ENCODE assay signal across 13 mouse cellular contexts in genomic region chr8:88380497-88380896, GRCm38 (mm10). TPM values are rescaled to one million over a fixed set of nuclear protein-coding genes. Genes with fewer than 3 reads are reported as not detected.
DNase-seq lines count a peak whose midpoint lies in the region; ATAC-seq lines count a peak whose summit lies in the region.
"Had no signal": no experiment of that assay in that cellular context is flagged by ENCODE, and none has a peak within 500 bp of the region (broad histone marks: within the 10 kb centered on the region; RNA-seq: fewer than 3 reads in every experiment).

No protein-coding gene starts in this region.

- H3K4me2 ChIP-seq in liver, embryonic 13.5 days = no peak overlapping the region
- H3K4me2 ChIP-seq: intestine, embryonic 15.5 days; limb, embryonic 15.5 days had no signal

- no peaks in the 10 kb centered on the region for H3K9me3 ChIP-seq in liver, embryonic 13.5 days (replicated peaks)
- H3K9me3 ChIP-seq: intestine, embryonic 15.5 days; limb, embryonic 15.5 days had no signal

- H3K27ac ChIP-seq in liver, embryonic 13.5 days = no peak overlapping the region
- H3K27ac ChIP-seq: intestine, embryonic 15.5 days; limb, embryonic 15.5 days had no signal

- H3K9ac ChIP-seq in liver, embryonic 13.5 days = no peak overlapping the region
- H3K9ac ChIP-seq: intestine, embryonic 15.5 days; limb, embryonic 15.5 days had no signal

- H3K27me3 ChIP-seq in liver, embryonic 13.5 days = peaks cover 21% of the 10 kb centered on the region
- H3K27me3 ChIP-seq: intestine, embryonic 15.5 days; limb, embryonic 15.5 days had no signal

- 12% methylated on average over 7 of the region's 7 CpGs for WGBS in liver, embryonic 13.5 days (ENCODE audit: insufficient replicate concordance)

- intact Hi-C loops in left cerebral cortex, postnatal 14 days (cut with DNase I) = no loop called here

- peak; percentile 19 for DNase-seq in gastrocnemius, postnatal 25 days
- DNase-seq in gastrocnemius, adult 18-20 months (ENCODE audit: low spot score) = no peak
- peak; percentile 37 for DNase-seq in testis, postnatal 10 days (ENCODE audit: low spot score)
- no peak for DNase-seq in testis, postnatal 14 days (ENCODE audit: low spot score)
- DNase-seq in liver, embryonic 13.5 days = no peak
- peak; percentile 49 for DNase-seq in thymus, postnatal 4 days
- no peak for DNase-seq in left cerebral cortex, postnatal 14 days (ENCODE audit: low spot score in 2 of 2)
- DNase-seq in ovary, postnatal 10 days (ENCODE audit: low spot score) = no peak
- DNase-seq: adrenal gland, postnatal 14 days; cerebellum, postnatal 10 days; gastrocnemius, postnatal 10 days had no signal

- H3K4me3 ChIP-seq in liver, embryonic 13.5 days (replicated peaks) = no peak overlapping the region
- H3K4me3 ChIP-seq: intestine, embryonic 15.5 days; limb, embryonic 15.5 days had no signal

- ATAC-seq in liver, embryonic 13.5 days (ENCODE audit: low read depth) = peak; percentile 45
- ATAC-seq: intestine, embryonic 15.5 days had no signal

- H3K36me3 ChIP-seq in liver, embryonic 13.5 days = no peaks in the 10 kb centered on the region
- H3K36me3 ChIP-seq: intestine, embryonic 15.5 days; limb, embryonic 15.5 days had no signal

- no peaks in the 10 kb centered on the region; the same call in 1 of the 2 replicates for H3K4me1 ChIP-seq in liver, embryonic 13.5 days (replicated peaks)

RNA-seq across cellular contexts. Expression of gene Brd7, which starts 18.5 kb away (rescaled TPM):
- 10 to 100 TPM; 63.3 to 72.9 TPM for total RNA-seq in gastrocnemius, postnatal 25 days (2021)
- 10 to 100 TPM; 72.2 to 74.9 TPM for total RNA-seq in gastrocnemius, adult 18-20 months (2021)
- 46.1 and 49.3 TPM in 2 replicates for polyA plus RNA-seq in liver, embryonic 13.5 days (2015; fragmentation: Nextera tagmentation; extraction: Ambion mirVana)
- 10 to 100 TPM; 60.0 to 60.1 TPM for total RNA-seq in left cerebral cortex, postnatal 14 days (2021)

Comparison
In these comparisons a context has a peak if more than half of its experiments do, and no peak if none do; other contexts are left out.
1. DNase-seq: peak in gastrocnemius, postnatal 25 days (single experiment), testis, postnatal 10 days (single experiment) and thymus, postnatal 4 days (single experiment); none in gastrocnemius, adult 18-20 months (single experiment), testis, postnatal 14 days (single experiment), liver, embryonic 13.5 days (single experiment), left cerebral cortex, postnatal 14 days (0 of 2) and ovary, postnatal 10 days (single experiment).